Mouse (Mus musculus): ENCODE measurements around the gene Ppfia2. TPM values are rescaled to one million over a fixed set of nuclear protein-coding genes. Genes with fewer than 3 reads are reported as not detected.

Gene Ppfia2
- total RNA-seq, 2 experiments from 2014 or later: 0.13 TPM; not detected in 1

DNA sequence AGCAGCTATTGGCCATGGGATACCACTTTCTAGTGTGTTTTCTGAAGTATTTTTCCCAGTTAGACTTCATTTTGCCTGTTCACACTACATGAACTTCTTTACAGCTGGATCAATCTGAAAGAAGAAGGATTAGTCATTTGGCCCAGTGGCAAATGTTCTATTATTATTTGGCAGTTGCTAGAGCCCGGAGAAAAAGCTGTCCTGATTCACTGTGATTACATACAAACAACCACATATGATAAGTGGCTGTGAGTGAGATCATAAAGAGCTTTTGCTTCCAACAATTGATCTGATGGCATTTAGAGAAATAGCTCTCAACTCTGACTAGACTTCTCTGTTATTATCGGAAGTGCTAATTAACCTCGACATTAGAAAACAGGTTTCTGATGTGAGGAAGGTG lies 440.0 kb downstream of the Ppfia2 start:
- intact Hi-C loops (cut with DNase I): no loop called here
- no peak for DNase-seq

- no peak for DNase-seq
- intact Hi-C loops (cut with DNase I): no loop called here
Measured at GRCm38 (mm10) chr10:106913032-106913431, 442.9 kb downstream of the Ppfia2 start.

DNA sequence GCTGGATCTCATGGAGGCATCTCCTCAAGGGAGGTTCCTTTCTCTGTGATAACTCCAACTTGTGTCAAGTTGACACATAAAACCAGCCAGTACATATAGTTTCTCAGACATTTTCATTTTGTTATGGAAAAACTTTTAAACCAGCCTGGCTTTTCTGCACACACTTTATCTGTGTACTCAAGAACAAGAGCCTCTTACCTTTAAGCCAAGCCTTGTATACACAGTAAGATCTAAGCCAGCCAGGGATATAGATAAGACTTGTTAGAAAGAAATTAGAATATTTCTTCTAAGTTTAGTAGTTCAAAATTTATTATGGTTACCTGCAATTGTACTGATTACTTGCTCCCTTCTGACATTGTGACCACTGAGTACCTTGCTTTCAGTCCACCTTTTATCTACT lies 444.1 kb downstream of the Ppfia2 start:
- intact Hi-C loops (cut with DNase I): no loop called here

GRCm38 (mm10) chr10:106914822-106915221 lies 444.7 kb downstream of the Ppfia2 start:
- no peak for DNase-seq
- intact Hi-C loops (cut with DNase I): no loop called here

More for the DNA sequence above, 444.1 kb downstream of the Ppfia2 start:
- no peak for DNase-seq

- intact Hi-C loops (cut with DNase I): no loop called here
- DNase-seq: no peak
Measured at GRCm38 (mm10) chr10:106924334-106924733, 454.2 kb downstream of the Ppfia2 start.

DNA sequence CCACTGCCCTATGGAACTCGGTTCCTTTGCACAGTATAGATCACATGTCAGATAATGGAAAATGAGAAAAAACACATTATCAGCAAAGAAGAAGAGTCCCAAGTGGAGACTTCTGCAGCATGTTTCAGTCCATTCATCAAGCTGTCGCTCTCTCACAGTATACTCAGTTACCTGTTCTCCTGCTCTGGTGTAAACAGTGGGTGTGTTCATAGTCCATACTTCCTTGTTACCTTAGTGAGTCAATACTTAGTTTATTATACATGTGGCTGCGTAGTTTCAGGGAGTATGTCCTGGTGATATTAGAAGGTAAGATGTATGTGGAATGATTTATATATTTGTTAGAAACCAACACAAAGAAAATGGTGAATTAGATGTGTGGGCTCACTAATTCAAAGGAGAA lies 454.7 kb downstream of the Ppfia2 start:
- no peak for DNase-seq
- intact Hi-C loops (cut with DNase I): no loop called here

DNA sequence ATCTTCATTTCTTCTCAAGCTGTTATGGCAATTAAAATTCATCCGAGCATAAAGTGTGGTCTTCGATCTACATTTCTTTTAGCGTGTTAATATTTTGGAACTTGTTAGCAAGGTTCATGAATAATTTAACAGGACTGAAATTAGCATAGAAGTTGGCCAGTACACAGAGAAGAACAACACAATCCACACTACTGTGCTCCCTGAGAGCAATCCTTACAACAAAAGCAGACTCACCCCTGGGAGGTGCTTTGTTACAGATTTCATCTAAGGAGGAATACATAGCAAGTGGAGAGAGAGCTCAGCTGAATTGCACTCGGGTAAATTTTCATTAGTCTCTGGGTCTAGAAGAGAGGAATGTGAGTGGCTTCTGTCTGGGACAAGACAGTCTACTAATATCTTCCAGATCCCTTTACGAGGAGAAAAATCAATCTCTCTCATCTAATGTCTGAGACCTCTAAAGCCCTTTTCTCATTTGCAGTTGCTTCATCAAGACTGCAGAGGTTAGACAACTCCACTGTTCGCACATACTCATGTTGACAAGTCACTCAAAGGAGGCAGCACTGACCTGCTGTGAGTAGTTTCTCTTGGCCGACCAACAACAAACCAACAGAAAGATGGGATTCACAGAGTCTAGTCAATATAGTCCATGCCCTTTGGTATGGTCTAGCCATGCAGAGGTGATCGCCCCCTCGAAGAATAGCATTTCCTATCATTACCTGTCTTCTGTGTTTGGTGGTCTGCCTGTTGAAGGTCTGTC lies 458.6 kb downstream of the Ppfia2 start:
- no peak for DNase-seq
- intact Hi-C loops (cut with DNase I): no loop called here

- no peak for DNase-seq
- intact Hi-C loops (cut with DNase I): loop anchor here (5.0 to 10.0 kb wide), 2 partner anchors 455 to 812 kb away; no protein-coding TSS in a partner anchor
Measured at GRCm38 (mm10) chr10:106932571-106933073, 462.5 kb downstream of the Ppfia2 start.

DNA sequence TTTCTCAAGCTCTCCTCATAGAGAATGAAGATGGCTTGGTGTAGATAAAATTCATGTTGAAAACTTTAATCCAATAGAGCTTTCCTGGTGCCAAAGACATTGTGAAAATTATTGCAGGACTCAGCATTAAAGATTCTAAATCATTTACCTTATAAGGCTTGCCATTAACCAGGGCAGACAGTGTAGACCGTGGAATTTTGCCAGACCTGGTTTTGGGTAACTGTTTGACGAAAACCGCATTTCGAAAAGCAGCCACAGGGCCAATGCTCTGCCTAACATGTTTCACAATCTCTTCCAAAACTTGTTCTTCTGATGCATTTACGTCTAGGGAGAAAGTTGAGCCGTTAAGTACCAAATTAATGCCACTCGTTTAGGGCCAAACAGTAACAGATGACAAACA lies 466.9 kb downstream of the Ppfia2 start:
- no peak for DNase-seq
- intact Hi-C loops (cut with DNase I): loop anchor here (10.0 kb wide), 1 partner anchor 808 kb away; no protein-coding TSS in a partner anchor

GRCm38 (mm10) chr10:106938851-106939250 lies 468.7 kb downstream of the Ppfia2 start:
- intact Hi-C loops (cut with DNase I): loop anchor here (10.0 kb wide), 1 partner anchor 806 kb away; no protein-coding TSS in a partner anchor
- no peak for DNase-seq

DNA sequence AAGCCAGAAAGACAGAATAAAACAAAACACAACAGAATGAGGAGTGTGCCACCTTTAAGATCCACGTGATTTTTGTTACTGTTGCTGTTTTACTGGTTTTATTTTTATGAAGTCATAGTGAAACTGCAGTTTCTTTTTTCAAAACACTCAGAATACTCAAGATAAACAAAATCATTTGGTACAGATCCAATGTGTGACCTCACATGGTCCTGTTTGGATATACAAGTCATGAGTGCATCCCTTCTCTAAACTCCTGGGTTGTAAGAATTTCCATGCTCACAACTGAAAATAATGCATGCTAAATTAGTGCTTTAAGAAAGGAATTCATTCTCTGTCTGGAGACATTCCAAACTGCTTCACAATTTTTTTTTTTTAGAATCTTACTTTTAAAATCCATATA lies 469.3 kb downstream of the Ppfia2 start:
- intact Hi-C loops (cut with DNase I): loop anchor here (10.0 kb wide), 1 partner anchor 805 kb away; no protein-coding TSS in a partner anchor
- no peak for DNase-seq

- intact Hi-C loops (cut with DNase I): no loop called here
Measured at GRCm38 (mm10) chr10:106941380-106941779, 471.2 kb downstream of the Ppfia2 start.

GRCm38 (mm10) chr10:106959026-106959425 lies 488.9 kb downstream of the Ppfia2 start:
- no peak for DNase-seq
- intact Hi-C loops (cut with DNase I): no loop called here

More at GRCm38 (mm10) chr10:106941380-106941779, 471.2 kb downstream of the Ppfia2 start:
- no peak for DNase-seq

GRCm38 (mm10) chr10:106975193-106976141 lies 505.3 kb downstream of the Ppfia2 start:
- intact Hi-C loops (cut with DNase I): no loop called here

More at GRCm38 (mm10) chr10:106975193-106976141, 505.3 kb downstream of the Ppfia2 start:
- DNase-seq: no peak
